Mouse (Mus musculus) liver, adult (tissue): ENCODE measurements at regions not wholly inside any gene's neighbourhood (a gene's known extent, or its start where the extent isn't known, plus 50 kb on each side); places are given as distances from the start of the nearest gene placed in this dataset.

Experiments used
- GATA4 ChIP-seq: IDR thresholded peaks from 2 replicates; pipeline ENCODE4 v1.6.1; 2014; ENCODE audit warnings: mild to moderate bottlenecking, low read length; ENCODE audit not compliant: insufficient replicate concordance

- TF ChIP-seq GATA4 = no peak
Measured at GRCm38 (mm10) chr12:69101965-69102364, 57.0 kb downstream of the Rps29 start.

GRCm38 (mm10) chr12:69094856-69095255, 64.1 kb downstream of the Rps29 start:
- no peak for TF ChIP-seq GATA4

GRCm38 (mm10) chr12:69093073-69093797, 65.8 kb downstream of the Rps29 start:
- TF ChIP-seq GATA4 = no peak

GRCm38 (mm10) chr12:69087928-69088609, 70.9 kb downstream of the Rps29 start:
- no peak for TF ChIP-seq GATA4

GRCm38 (mm10) chr12:69085522-69086179, 73.3 kb downstream of the Rps29 start:
- no peak for TF ChIP-seq GATA4

GRCm38 (mm10) chr12:69084656-69085055, 74.3 kb downstream of the Rps29 start:
- no peak for TF ChIP-seq GATA4

GRCm38 (mm10) chr12:69082051-69082450, 76.9 kb downstream of the Rps29 start:
- no peak for TF ChIP-seq GATA4

GRCm38 (mm10) chr12:69039553-69039952, 119.4 kb downstream of the Rps29 start:
- TF ChIP-seq GATA4 = no peak

GRCm38 (mm10) chr12:69023594-69023993, 135.4 kb downstream of the Rps29 start:
- no peak for TF ChIP-seq GATA4

GRCm38 (mm10) chr12:69016705-69017306, 142.2 kb downstream of the Rps29 start:
- no peak for TF ChIP-seq GATA4

- TF ChIP-seq GATA4 = no peak
Measured at GRCm38 (mm10) chr12:69005141-69005540, 153.8 kb downstream of the Rps29 start.

GRCm38 (mm10) chr12:69002106-69002505, 156.9 kb downstream of the Rps29 start:
- TF ChIP-seq GATA4 = no peak

- TF ChIP-seq GATA4 = no peak
Measured at GRCm38 (mm10) chr12:68997259-68997658, 161.7 kb downstream of the Rps29 start.

- no peak for TF ChIP-seq GATA4
Measured at GRCm38 (mm10) chr12:68996740-68997139, 162.2 kb downstream of the Rps29 start.

GRCm38 (mm10) chr12:68980640-68981039, 178.3 kb downstream of the Rps29 start:
- TF ChIP-seq GATA4 = no peak

GRCm38 (mm10) chr12:68980173-68980572, 178.8 kb downstream of the Rps29 start:
- TF ChIP-seq GATA4 = no peak
